Mouse (Mus musculus) CD4-positive naive resting alpha-beta T cell, adult 57 days (primary cell): ENCODE measurements around the gene Vipr2. TPM values are rescaled to one million over a fixed set of nuclear protein-coding genes. Genes with fewer than 3 reads are reported as not detected.

ENCODE experiments used
- total RNA-seq: library from RNA; stranded (reverse); gene quantifications from one replicate; pipeline ENCODE4 v1.2.4, GENCODE M21; 2023

Vipr2 gene
- total RNA-seq = not detected

GRCm38 (mm10) chr12:116077074-116077854, at the start of gene Vipr2:
Gene Vipr2, plus strand, starts transcription at chr12:116077726.

GRCm38 (mm10) chr12:116047440-116048377, 29.8 kb upstream of the Vipr2 start, which contains the start of gene Zfp386:
Gene Zfp386, plus strand, starts transcription at chr12:116047724.

Other genes starting within 250 kb of the Vipr2 start
- 75.4 TPM for gene Zfp386, start 30.0 kb upstream of the Vipr2 start, total RNA-seq
- gene Wdr60, start 185.3 kb downstream of the Vipr2 start, total RNA-seq = 1.2 TPM
- not detected for gene Gm11027, start 197.7 kb downstream of the Vipr2 start, total RNA-seq
- 254 TPM for gene Esyt2, start 203.5 kb downstream of the Vipr2 start, total RNA-seq